Mouse (Mus musculus) cerebellum, postnatal 4 days (tissue): ENCODE results near the gene D2hgdh.
A peak's percentile ranks its signal among the peaks of the same experiment; 100 is the strongest.

ENCODE experiments used
- DNase-seq, 2 experiments: peaks; one replicate each; pipeline ENCODE4 v3.0.0; 2022; ENCODE audit warnings: low spot score in 2 of 2, mixed read lengths in 1 of 2

D2hgdh gene

GRCm38 (mm10) chr1:93824609-93825008 is at the start of gene D2hgdh:
Gene D2hgdh, plus strand, starts transcription at chr1:93824909.
- DNase-seq = no peak

GRCm38 (mm10) chr1:93776686-93777085 is 48.0 kb upstream of the D2hgdh start:
- no peak for DNase-seq

DNA sequence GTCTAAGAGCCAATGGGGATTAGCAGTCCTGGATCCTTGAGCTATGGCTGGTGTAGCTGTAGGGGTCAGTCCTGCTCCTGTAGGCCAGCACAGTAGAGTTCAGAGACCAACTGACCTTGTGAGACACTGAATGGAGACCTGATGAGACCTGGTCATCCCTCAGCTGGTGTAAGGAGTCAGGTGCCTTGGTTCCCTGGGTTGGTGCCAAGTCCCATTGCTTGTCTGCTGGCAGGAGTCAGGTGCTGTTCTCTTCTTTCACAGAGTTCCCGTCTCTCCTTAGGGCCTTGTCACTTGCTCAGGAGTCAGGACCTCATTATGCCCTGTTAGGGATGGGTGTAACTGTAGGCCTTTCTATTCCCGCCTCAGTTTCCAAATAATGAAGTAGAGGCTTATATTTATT is 37.8 kb upstream of the D2hgdh start:
- DNase-seq = no peak

- DNase-seq = no peak
Measured at GRCm38 (mm10) chr1:93794526-93794925, 30.2 kb upstream of the D2hgdh start.

GRCm38 (mm10) chr1:93795886-93796285 is 28.8 kb upstream of the D2hgdh start:
- DNase-seq = no peak

DNA sequence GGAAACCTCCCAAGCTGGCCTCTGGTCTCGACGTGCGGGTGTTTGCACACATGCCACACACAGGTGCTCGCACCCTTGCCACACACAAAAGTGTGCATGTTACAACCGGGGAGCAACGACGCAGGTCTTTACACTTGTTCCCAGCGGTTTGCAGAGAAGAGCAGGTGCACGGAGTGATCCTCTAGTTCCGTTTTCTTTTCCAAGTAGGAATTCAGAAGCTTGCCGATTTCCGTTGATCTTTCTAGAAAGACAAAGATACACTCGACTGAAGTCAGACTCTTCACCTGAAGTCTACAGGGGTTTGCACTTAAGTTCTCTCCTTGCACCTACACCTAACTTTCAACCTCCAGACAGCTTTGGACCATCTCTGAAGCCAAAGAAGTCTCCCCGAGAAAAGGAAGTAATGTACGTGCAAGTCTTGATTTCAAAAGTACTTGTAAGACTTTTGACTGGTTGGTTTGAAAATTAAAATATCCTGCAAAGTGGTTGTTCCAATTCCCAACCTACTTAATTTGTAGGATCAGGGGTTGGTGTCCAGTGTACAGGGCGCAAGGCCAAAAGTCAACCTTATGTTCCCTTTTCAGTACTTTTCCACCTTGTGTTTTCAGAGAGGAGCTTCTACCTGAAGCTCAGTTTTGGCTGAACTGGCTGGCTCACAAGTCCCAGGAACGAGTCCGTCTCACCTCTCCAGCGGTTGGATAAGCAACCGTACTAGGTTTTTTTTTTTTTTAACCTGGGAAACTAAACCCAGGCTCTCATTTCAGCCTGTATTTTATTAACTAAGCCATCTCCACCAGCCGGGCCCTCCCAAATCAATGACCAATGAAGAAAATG is 23.8 kb upstream of the D2hgdh start:
- no peak for DNase-seq

GRCm38 (mm10) chr1:93801741-93802238 is 22.9 kb upstream of the D2hgdh start, which contains the start of gene Dtymk:
Gene Dtymk, minus strand, starts transcription at chr1:93801934.
- DNase-seq = peak; percentile 67 to 89

GRCm38 (mm10) chr1:93802771-93803170 is 21.9 kb upstream of the D2hgdh start:
- DNase-seq = no peak

GRCm38 (mm10) chr1:93803556-93804507 is 20.9 kb upstream of the D2hgdh start, which contains the start of gene Ing5:
Gene Ing5, plus strand, starts transcription at chr1:93803965.
- DNase-seq = peak; percentile 100

- DNase-seq = no peak
Measured at GRCm38 (mm10) chr1:93804818-93805217, 19.9 kb upstream of the D2hgdh start.

GRCm38 (mm10) chr1:93805221-93805951 is 19.3 kb upstream of the D2hgdh start:
- DNase-seq = no peak

DNA sequence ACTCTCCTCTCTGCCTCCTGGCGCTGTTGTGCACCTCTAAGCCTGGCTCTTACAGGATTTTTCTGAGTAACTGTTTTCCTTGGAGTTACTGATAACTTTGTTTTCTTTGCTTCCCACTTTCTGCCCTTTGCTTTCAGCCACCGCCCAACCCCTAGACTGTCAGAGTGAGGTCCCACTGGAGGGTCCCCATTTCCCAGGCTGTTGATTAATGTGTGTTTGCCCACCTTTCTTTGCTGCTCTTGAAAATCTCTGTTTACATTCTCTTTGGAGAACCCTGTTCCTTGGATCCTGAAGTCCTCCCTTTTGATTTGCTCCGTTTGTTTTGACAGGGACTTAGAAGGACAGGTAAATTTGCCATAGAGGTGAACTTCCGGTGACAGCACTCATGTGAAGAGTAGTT is 15.8 kb upstream of the D2hgdh start:
- no peak for DNase-seq

DNA sequence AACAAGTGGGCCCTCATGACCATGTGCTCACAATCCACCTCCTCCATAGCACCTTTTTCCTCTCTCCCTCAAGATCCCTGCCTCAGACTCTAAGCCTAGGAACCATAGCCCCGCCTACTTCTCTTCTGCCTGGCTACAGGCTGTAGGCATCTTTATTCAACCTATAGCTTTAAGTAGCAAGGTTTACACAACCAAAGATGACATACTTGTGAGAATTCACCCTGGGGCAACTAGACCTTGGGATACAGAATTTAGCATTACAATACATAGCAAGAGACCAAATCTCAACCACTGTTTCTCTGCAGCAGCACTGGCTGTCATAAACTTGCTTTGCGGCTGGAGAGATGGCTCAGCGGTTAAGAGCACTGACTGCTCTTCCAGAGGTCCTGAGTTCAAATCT is 14.7 kb upstream of the D2hgdh start:
- no peak for DNase-seq

GRCm38 (mm10) chr1:93811495-93812039 is 13.1 kb upstream of the D2hgdh start:
- no peak for DNase-seq

GRCm38 (mm10) chr1:93817823-93818532 is 6.7 kb upstream of the D2hgdh start:
- DNase-seq = no peak

GRCm38 (mm10) chr1:93818722-93819121 is 6.0 kb upstream of the D2hgdh start:
- no peak for DNase-seq

DNA sequence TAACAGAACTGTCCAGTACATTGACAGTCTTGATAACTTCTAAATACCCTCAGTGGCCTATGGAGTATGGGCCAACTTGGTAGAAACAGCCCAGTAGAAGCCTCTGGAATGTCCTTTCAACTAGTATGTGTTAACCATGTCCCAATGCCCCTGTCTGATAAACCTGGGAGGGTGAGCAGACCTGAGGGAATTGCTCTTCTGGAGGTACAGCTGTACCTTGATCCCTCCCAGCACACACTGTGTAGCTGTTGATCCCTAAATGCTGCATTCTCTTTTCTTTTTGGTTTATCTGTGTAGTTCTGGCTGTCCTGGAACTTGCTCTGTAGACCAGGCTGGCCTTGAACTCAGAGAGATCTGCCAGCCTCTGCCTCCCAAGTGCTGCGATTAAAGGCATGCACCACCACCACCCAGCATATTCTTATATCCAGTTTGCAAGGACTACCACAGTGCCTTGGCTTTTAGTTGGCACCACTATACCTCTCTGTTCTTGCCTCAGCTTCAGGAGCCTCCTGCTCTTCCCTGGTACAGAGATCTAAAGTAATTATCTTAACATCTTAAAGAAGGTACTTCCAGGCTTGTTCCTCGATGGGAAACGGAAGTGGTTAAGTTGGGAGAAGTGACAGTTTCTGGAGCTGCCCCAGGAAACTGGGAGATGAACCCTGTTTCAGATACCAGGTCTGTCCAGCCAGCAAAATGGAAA is 763 bp upstream of the D2hgdh start:
- DNase-seq = no peak

DNA sequence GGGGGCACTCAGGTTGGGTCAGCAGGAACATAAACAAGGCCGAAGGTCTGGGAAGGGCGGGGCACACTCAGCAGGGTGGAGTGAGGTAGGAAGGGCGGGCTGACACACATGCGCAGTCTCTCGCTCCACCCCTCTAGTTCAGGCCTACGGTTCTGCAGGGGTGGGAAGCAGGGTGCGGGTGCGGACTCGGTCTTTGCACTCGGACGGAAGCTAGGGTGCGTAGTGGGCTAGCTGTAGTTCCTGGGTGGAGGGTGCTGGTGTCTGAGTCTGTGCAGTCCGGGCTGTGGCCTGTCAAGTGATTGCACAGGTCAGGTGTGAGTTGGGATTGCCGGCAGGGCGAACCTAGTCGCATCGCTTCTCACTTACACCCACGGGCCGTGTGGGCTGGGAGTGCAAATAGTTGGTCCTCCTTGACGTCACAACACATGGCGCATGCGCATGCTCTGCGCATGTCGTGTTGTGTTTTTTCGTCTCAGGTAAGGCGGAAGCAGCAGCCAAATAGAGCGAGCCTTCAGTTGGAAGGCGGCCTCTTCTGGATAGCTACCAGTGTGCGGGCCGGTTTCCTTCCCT is 481 bp downstream of the D2hgdh start:
- DNase-seq = peak; percentile 75 to 85

DNA sequence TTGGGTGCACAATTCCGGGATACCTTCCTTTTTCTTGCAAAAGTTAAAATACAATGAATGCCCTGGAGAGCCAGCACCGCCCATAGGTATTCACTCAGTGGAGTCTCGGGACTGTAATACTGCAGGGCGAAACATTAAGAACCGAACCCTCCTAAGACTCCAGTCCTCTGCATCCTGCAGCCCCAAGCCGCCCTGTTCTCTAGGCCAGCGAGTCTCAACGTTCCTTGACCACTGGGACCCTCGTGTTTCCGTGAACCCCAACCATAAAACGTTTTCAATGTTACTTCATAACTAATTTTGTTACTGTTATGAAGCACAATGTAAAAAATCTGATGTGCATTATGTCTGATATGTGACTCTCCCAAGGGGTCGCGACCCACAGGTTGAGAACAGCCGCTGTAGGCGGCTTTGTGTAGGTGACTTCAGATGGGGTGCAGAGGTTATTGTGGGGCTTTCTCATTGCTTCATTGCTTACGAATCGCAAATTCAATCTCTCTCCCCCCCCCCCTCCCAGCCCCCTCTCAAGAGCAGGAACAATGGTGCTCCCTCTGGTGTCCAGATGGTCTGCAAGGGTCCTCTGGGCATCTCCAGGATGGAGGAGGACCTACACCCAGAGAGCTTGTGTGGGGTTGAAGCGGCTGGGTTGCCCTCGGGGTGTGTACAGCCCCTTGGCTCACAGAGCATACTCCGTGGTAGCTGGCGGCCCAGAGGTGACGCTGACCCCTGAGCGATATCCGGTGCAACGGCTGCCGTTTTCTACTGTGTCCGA is 1.2 kb downstream of the D2hgdh start:
- DNase-seq = no peak
